Mouse (Mus musculus) neural tube, embryonic 10.5 days (tissue): Measurements from ENCODE around the gene Cyp4f16.
A peak's percentile ranks its signal among the peaks of the same experiment; 100 is the strongest.
"Not testable (repeated sequence)": the region's sequence is repeated elsewhere in the genome, so short reads cannot be mapped to it uniquely, and the experiment has no call there.

Experiments used
- DNase-seq: peaks from one replicate; pipeline ENCODE4 v3.0.0-alpha.2; 2017; ENCODE audit warnings: low spot score; ENCODE audit errors: extremely low spot score

Gene Cyp4f16

GRCm38 (mm10) chr17:32536051-32536866 is at the start of gene Cyp4f16:
Cyp4f16 (plus strand) TSS chr17:32536558.
- peak; percentile 42 for DNase-seq

- peak; percentile 43 for DNase-seq
These were observed 43.9 kb upstream of the Cyp4f16 start for GRCm38 (mm10) chr17:32492349-32492980.

DNA sequence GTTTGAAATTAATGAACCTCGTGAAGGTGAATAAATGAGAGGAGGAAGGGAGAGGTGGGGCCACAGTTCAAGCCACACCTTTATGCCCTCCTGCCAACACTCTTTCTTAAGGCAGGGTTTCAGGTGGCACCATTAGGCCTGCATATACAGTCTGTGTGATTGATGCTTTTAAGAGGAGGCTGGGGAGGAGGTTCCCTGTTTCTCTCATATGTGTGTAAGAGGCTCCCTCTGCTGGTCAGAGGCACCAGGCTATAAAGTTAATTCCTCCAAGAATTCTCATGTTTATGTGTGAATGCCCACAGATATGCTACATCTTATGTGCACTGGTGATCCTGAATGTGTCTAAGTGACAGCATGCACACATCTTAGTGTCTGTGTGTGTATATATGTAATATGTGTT is 41.8 kb upstream of the Cyp4f16 start:
- DNase-seq, result peak; percentile 46

DNA sequence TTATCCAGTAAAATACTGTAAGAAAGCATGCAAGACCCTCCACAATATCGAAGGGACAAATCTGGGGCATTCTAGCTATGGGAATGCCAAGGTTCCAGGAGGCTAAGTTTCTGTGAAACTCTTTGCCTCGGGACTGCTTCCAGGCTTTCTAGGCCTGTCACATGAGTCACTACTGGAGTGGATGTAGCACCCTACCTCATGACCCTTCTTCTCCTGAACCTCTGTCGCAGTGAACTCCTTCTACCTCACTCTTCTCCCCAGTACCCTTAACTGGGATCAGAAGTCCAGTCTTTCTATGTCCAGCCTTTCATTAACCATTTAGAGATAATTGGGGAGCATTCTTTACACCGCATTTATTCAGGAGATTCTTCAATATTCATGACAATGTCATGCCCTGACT is 35.8 kb upstream of the Cyp4f16 start:
- DNase-seq, result not testable (repeated sequence)

DNA sequence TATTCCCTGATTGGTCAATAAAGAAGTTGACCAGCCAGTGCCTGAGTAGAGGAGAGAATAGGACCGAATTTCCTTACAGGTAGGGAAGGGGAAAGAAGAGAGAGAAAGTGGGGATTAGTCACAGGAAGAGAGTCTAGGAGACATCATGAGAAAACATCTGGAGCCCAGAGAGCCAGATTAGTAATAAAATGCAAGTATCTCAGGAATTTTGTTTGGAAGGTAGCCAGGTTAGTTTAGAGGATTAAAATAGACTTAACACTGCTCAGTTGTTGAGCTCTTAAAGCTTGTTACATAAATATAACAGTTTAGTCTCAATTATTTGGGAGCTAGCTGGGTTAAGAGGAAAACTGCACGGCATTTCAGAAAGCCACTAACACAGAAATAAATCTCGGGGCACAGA is 35.3 kb upstream of the Cyp4f16 start:
- no peak for DNase-seq

DNA sequence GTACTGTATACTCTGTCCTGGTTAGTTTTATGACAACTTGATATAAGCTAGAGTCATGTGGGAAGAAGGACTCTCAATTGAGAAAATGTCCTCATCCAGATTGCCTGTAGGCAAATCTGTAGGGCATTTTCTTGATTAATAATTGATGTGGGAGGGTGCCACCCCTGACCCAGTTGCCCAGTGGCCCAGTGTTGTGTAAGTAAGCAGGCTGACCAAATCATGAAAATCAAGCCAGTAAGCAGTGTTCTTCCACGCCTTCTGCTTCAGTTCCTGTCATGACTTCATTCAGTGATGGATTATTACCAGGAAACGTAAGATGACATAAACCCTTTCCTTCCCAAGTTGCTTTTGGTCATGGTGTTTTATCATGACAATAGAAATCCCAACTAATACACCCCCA is 33.2 kb upstream of the Cyp4f16 start:
- DNase-seq, result no peak

GRCm38 (mm10) chr17:32505851-32506728 is 30.3 kb upstream of the Cyp4f16 start, which contains the start of gene Cyp4f17:
Cyp4f17 (plus strand) TSS chr17:32506050.
- peak; percentile 88 for DNase-seq

DNA sequence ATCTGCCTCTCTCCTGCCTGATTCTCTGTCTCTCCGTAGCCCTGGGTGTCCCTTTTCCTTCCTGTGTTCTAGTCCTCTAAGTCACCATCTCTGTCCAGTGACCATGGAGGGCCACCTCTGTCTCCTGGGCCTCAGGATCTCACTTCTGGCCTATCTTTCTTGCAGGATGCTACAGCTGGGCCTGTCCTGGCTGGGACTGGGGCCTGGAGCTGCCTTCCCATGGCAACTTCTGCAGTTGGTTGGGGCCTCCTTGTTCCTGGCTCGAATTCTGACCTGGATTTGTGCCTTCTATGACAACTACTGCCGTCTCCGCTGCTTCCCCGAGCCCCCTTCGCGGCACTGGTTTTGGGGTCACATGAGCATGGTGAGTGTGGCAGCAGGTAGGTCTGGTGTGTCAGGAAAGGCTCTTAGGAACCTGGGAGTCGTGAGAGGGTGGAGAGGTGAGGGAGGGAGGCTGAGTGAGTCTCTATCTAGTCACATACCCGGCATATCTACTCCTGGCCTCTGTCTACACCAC is 29.6 kb upstream of the Cyp4f16 start:
- no peak for DNase-seq

DNA sequence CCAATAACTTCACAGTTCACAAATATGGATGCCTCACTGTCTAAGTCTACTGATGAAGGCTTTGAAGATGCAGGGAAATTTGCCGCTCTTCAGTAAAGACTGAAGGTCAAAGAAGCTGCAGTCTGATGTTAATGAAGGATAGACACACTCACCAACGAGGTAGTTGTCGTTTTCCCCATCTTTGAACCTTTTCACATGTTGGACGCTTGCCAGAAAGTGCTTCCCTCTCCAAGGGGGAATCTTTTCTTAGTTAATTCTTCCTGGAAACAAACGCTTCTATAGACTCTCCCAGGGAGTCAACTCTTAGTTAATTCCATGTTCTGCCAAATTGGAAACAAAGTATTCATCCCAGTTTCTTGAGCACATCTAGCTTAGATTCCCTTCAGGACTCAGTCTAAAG is 20.2 kb upstream of the Cyp4f16 start:
- DNase-seq, result no peak

DNA sequence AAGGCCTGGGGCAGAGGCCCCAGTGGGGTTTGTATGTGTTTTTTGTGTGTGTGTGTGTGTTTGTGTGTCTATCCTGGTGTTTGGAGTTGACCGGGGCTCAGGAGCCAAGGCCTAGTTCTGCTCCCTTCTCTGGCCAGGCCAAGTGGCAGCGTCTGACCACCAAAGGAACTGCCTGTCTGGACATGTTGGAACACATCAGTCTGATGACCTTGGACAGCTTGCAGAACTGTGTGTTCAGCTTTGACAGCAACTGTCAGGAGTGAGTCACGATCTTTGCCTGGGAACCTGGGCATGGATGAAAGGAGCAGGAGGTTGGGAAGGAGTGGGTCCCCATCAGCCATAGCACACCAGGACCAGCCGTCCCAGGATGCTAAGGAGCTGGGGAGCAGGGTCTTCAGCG is 14.4 kb upstream of the Cyp4f16 start:
- DNase-seq, result no peak

DNA sequence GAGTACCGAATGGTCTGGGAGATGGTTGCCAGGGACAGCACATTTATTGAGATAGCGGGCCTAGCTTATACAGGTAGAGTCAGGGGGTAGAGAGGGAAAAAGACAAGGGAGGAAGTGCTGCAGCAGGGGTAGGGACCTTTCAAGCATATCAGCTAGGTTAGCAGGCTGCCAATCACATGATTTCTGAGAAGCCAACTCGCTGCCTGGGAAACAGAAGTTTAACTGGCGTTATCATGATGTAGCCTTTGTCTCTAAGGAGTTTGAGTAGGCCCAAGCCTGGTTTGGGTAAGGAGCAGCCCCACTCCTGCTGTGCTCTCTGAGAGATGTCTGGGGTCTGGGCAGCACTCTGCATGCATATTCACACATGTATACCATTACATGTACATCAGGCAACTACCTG is 14.0 kb upstream of the Cyp4f16 start:
- DNase-seq, result no peak

- no peak for DNase-seq
These were observed 13.5 kb upstream of the Cyp4f16 start for GRCm38 (mm10) chr17:32522816-32523215.

- no peak for DNase-seq
These were observed 12.5 kb upstream of the Cyp4f16 start for GRCm38 (mm10) chr17:32523895-32524294.

- DNase-seq, result not testable (repeated sequence)
These were observed 10.0 kb upstream of the Cyp4f16 start for GRCm38 (mm10) chr17:32526341-32526740.

DNA sequence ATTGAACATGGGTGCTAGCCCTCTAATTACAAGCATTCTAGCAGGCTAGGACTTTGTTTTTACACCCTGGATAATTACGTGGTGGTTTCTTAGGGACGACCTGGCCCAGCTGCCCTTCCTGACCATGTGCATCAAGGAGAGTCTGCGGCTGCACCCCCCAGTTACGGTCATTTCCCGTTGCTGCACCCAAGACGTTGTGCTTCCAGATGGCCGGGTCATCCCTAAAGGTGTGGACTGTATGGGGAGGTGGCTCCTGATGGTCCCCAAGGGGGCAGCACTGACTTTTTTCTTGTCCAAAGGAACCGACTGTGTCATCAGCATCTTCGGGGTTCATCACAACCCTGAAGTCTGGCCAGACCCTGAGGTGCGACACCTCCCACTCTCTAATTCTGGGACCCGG is 8.6 kb upstream of the Cyp4f16 start:
- DNase-seq, result no peak

DNA sequence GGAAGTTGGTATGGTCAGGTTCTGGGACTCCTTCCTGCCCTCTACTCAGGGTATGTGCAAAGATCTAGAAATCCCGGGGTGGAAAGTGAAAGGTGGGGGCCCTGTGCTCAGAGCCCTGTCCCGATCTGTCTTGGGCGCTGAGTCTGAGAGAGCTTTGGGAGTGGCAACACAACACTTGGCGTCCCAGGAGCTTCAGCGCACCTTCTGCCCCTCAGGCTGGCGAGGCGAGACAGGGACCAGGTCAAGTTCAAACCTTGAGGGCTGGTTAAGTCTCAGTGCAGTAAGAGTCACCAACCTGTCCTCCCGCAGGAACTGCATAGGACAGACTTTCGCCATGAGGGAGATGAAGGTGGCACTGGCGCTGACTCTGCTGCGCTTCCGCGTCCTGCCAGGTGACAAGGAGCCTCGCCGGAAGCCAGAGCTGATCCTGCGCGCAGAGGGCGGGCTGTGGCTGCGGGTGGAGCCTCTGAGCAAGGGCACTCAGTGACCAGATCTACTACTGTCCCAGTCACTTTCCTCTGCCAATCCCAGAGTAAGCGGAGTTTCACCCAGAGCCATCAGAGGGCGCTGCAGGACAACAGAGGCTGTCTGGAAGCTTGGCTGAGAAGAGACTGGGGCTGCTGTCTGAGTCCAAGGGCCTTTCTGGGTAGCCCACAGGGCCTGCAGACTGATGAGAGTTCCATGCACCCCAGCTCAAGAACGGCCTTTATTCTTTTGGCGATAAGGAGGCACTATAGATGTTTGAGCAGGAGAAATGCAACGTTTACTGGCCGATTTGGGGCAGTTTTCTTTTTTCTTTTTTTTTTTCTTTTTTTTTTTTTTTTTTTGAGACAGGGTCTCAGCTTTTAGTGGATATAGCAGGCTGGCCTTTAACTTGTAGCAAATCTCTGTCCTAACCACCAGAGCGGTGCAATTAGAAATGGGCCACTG is 7.7 kb upstream of the Cyp4f16 start:
- DNase-seq, result peak; percentile 89

DNA sequence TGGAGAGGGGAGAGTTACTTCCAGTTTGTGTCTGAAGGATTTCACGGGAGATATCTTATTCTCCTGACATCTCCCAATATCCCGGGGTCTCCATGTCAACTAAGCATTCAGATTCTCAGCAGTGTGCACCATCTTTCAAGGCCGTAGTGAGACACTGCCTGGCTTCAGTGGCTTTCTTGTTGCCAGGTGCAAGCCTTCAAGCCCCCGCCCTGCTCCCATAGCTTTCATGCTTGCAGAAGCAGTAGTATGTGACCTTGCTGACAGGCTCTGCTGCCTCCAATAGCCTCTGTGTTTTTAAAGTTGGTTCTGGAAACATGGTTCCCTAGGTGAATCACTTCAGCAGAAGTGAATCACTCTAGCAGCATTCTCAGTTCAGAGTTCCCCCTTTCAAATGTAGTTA is 4.0 kb upstream of the Cyp4f16 start:
- DNase-seq, result not testable (repeated sequence)

GRCm38 (mm10) chr17:32534068-32534467 is 2.3 kb upstream of the Cyp4f16 start:
- DNase-seq, result no peak

- no peak for DNase-seq
These were observed 501 bp downstream of the Cyp4f16 start for GRCm38 (mm10) chr17:32536867-32537250.

GRCm38 (mm10) chr17:32544792-32545191 is 8.4 kb downstream of the Cyp4f16 start:
- not testable (repeated sequence) for DNase-seq
